Mouse (Mus musculus): ENCODE results near the gene Mien1.

The Mien1 gene

DNA sequence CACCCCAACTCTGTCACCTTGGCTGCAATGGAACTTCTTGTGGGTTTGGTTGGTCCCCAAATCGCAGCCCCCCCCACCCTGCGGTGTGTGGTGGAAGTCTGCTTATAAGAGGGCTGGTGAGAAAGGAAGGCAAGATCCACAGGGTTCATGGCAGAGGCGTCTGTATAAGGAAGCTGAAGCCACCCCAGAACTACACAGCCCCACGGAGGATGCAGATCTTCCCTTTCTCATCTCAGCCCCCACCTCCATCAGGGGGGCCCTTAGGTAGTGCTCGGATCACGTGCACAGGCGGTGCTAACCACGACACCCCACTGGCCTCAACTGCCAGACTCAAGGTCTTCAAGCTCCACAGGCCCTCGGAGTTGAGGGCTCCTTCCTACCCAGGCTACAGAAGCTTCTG lies 25.1 kb upstream of the Mien1 start:
- in situ Hi-C loops (cut with MboI; ENCODE audit: low pct_unique_long_range_greater_than_20kb in 1 of 2, low sequenced_read_pairs in 2 of 2, unreplicated experiment in 1 of 2) = no loop called here

DNA sequence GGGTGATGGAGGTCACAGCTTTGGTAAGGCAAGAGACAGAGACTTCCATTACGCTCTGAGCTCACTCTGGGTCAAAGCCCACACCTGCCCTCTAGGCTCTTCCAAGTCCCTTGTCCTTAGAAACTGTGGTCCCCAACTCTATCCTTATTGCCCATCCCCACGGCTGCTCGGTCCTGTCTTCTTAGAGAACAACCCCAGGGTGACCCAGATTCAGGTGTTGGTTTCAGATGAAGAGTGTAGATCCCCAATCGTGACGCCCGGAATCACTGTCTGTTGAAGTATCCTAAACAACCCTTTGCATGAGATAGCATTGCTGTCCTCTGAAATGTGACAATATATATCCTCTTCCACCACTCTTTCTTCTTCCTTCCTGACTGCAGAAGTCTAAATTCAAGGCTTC lies 23.5 kb upstream of the Mien1 start:
- in situ Hi-C loops (cut with MboI; ENCODE audit: low pct_unique_long_range_greater_than_20kb in 1 of 2, low sequenced_read_pairs in 2 of 2, unreplicated experiment in 1 of 2) = no loop called here

DNA sequence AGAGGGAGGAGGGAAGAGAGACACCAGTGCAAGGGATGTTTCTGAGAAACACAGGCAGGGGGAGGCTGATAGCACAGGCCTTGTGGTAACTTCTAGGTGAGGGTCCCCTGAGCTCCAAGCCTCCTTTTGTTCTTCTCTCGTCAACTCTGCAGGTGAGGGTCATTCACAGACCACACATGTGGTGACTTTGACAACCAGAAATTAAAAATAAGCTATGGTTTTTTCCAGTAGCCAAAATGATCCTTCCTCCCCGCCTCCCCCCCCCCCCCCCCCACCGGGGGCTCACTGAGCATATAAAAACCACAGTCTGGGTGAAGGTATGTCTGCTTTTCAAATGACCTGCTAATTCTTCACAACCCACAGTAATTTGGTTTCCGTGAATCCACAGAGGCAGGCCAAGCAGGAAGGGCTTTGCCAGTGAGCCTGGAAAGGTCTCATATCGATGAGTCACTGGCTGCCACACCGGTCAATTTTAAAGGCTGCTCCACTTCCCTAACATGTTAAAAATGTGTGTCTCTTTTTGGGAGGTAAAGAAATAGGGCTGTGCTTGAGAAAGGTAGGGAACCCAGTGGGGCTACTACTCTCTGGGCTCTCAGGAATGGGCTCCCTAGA lies 22.4 kb upstream of the Mien1 start:
- in situ Hi-C loops (cut with MboI; ENCODE audit: low pct_unique_long_range_greater_than_20kb in 1 of 2, low sequenced_read_pairs in 2 of 2, unreplicated experiment in 1 of 2) = no loop called here

DNA sequence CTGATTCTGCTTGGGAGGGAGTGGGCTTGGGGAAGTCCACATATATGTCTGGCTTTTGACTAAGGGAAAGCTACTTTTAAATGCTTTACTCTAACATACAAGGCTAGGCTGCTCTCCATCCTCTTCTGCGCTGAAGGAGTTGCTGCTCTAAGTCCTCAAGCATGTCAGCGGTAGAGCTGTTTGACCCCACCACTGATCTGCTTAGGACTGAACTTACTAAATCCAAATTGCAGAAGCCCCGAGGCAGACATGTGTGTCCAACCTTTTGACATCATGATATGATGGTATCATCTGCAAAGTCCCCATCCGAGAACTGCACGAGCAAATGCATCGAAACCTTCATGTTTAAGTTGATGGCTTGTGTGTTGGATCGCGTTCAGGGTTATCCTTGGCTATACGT lies 21.1 kb upstream of the Mien1 start:
- in situ Hi-C loops (cut with MboI; ENCODE audit: low pct_unique_long_range_greater_than_20kb in 1 of 2, low sequenced_read_pairs in 2 of 2, unreplicated experiment in 1 of 2) = no loop called here

DNA sequence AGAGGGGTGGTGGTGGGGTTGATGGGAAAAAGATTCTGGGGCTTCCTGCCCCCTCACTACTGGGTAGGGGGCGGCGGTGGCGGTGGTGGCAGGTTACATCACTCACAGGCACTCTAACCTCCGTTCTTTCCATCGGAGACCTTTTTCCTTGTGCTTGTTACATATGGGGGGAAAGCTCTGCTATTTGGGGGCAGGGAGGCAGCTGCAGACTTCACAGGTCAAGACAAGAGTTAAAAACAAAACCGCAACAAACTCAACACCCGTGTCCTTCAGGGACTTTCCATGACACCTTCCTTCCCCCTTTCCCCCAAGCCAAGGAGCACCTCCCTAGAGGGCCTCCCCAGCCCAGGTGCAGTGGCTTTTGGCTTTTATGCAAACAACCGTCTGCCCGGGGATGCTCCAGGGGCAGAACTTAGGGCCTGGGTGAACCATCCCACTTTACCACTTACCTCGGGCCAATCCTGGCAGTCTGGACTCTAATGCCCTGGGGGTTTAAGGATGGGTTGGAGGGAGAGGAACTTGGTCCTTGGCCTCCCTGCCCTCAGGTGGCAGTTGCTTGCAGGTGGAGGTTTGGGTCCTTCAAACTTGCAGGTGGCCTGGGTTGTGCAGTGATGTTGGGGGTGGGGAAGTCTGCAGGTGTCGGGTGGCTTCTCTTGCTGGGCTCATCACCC lies 20.4 kb upstream of the Mien1 start:
- in situ Hi-C loops (cut with MboI; ENCODE audit: low pct_unique_long_range_greater_than_20kb in 1 of 2, low sequenced_read_pairs in 2 of 2, unreplicated experiment in 1 of 2) = no loop called here

DNA sequence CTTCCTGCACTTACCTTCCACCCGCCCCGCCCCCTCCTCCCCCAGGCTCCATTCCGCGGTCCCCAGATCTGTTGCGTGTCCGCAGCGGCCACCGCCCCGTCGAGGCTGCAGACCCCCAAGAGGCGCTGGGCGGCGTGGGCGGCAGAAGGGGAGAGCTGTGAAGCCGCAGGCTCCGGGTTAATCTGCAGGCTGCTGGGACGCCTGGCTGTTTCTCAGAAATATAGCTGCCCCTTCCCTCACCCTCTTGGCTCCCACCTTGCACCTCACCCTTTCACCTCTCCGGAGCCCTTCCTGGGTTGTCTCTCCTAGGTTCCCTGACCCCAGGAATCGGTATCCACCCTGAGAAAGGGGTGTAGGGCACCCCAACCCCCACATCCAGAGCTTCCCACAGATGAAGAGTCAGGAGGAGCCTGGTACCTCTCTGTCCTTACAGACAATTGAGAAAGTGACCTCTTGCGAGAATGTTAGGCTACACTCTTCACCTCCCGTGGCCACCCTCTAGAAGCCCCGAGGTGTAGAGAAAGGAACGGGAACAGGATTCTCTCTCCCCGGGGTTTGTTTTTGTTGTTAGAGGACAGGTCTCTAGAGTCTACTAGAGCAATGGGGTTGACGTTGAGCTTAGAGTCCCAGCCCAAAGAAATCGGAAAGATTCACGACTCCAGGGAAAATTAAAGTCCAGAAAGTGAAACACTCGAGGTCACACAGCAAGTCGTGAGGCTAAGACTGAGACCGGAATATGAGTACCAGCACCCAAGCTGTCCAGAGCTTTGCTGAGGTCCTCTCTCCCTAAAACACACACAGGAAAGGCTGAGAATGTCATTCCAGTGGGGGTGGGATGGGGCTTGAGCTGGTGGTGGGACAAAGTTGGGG lies 19.6 kb upstream of the Mien1 start:
- in situ Hi-C loops (cut with MboI; ENCODE audit: low pct_unique_long_range_greater_than_20kb in 1 of 2, low sequenced_read_pairs in 2 of 2, unreplicated experiment in 1 of 2) = no loop called here

DNA sequence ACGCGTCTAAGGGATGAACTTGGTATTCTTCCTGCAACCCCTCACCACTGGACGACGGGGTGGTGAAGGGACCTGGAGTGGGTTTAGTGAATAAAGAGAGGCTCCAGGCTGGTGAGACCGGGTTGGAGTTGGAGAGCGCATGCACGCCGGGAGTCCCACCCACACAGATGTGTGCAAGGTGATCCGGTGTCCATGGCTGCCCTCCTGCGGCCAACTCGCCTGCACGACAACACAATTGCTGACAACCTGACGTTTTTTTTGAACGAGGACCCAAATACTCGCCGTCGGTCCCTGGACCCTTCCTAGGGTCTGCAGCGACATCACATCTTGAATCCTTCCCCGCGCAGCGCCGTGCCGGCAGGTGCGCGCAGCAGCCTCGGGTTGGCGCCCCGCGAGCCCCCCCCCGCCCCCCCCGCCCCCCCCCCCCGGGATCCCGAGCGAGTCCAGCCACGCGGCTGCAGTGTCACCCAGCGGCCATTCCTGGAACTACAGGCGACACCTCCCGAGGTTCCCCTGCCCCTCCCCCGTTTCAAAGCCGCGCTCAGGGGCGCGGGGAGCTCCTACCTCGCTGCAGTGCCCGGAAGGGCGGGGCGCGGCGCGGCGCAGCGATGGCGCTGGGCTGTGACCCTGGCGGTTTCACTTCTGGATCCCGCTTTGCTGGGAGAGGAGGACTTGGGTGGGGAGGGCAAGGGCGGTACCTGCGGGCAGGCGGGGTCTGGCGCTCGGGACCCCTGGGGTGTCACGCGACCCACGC lies 18.8 kb upstream of the Mien1 start:
- in situ Hi-C loops (cut with MboI; ENCODE audit: low pct_unique_long_range_greater_than_20kb in 1 of 2, low sequenced_read_pairs in 2 of 2, unreplicated experiment in 1 of 2) = no loop called here

DNA sequence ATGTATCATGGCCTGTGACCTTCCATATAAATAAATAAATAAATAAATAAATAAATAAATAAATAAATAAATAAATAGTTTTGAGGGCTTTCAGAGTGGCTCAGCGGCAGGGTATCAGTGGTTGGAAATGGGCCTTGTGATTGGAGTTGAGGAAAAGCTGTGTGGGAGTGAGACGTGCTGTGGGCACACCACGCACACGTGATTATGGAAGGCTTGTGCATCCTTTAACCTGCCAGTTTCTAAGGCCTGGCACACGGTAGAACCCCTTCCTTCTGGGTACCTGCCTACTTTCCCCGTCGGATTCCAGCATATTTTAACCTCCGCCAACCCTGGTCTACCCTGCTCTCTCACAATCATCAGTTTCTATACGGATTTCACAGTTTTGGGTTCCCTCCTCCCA lies 18.2 kb upstream of the Mien1 start:
- in situ Hi-C loops (cut with MboI; ENCODE audit: low pct_unique_long_range_greater_than_20kb in 1 of 2, low sequenced_read_pairs in 2 of 2, unreplicated experiment in 1 of 2) = no loop called here

DNA sequence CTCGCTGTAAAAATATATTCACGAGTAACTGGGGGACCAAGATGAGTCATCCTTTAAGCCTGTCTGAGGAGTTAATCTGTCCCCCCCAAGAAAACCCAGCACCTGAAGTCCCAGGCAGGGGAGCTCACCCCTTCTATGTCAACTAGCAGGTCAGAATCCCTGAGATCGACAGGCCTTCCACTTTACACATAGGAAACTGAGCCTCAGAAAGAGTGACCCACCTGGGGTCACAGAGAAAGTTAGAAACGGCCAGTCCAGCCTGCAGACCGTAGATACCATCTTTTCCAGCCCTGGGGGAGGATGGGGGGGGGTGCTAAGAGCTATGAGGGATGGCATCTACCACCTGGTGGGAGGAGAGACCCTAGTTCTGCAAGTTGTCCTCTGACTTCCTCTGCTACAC lies 17.8 kb upstream of the Mien1 start:
- in situ Hi-C loops (cut with MboI; ENCODE audit: low pct_unique_long_range_greater_than_20kb in 1 of 2, low sequenced_read_pairs in 2 of 2, unreplicated experiment in 1 of 2) = no loop called here

DNA sequence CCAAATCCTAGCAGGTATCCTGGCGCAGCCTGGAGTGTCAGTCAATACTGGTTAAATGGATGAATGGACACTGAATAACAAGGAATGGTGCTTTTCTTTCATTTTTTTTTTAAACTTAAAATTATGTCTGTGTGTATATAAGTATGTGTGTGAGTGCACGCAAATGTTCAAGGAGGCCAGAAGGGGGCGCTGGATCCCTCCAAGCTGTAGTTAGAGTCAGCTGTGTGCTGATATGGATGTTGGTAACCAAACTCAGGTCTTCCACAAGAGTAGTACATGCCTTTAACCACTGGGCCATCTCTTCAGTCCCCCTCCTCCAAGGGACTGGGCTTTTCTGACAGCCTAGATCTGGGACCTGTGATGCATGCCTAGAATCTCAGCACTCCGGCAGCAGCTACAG lies 16.7 kb upstream of the Mien1 start:
- in situ Hi-C loops (cut with MboI; ENCODE audit: low pct_unique_long_range_greater_than_20kb in 1 of 2, low sequenced_read_pairs in 2 of 2, unreplicated experiment in 1 of 2) = no loop called here

DNA sequence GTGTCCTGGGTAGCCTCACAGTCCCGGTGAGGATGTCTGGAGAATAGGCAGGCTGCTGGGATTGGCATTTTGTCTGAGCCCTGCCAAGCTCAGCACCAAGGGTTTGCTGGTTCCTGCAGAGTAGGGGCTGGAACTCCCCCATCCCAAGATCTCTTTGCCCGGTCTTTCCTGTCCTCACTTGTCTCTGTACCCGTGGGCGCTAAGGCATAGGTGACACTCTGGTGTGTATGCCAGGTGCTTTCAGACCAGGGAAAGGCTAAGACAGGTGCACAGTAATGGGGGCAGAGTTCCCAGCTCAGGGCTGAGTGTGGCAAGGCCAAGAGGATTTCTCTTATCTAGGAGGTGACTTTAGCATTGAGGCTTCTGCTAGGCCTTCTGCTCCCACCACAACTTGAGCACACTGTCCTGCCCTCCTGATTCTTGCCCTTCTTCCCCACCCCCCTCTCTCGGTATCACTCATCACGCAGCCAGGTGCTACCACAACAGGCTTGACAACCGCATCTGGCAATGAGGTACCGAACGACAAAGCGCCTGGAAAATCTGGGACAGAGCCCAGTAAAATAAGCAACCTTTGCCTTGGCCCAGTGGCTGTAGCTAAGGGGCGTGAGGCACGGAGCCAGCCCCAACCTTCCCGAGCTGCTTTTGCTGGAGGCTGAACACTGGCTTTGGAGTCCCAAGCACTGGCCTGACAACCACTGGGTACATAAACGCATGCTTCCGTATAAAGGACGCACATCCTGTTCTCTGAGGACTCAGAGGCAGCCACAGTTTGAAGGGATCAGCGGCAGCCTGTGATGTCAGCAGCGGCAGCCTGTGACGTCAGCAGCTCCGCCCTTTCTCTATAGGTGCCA lies 11.4 kb upstream of the Mien1 start:
- in situ Hi-C loops (cut with MboI; ENCODE audit: low pct_unique_long_range_greater_than_20kb in 1 of 2, low sequenced_read_pairs in 2 of 2, unreplicated experiment in 1 of 2) = no loop called here

DNA sequence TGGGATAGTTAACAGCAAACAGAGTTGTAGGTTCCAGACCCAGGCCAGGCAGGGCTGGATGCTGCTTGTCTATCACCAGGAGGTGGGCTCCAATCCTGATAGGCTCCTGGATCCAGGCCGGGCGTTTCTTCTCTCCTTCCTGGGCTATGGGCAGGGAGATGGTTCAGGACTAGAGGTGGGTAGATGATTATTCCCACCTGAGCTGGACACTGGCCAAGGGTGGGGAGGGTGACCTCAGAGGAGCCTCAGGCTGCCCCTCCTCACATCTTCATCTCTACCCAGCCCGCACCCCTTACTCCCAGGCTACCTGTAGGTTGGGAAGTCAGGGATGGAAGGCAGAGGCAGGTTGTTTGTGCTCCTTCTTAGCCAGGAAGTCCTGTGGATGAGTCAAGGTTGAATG lies 10.6 kb upstream of the Mien1 start:
- in situ Hi-C loops (cut with MboI; ENCODE audit: low pct_unique_long_range_greater_than_20kb in 1 of 2, low sequenced_read_pairs in 2 of 2, unreplicated experiment in 1 of 2) = no loop called here

DNA sequence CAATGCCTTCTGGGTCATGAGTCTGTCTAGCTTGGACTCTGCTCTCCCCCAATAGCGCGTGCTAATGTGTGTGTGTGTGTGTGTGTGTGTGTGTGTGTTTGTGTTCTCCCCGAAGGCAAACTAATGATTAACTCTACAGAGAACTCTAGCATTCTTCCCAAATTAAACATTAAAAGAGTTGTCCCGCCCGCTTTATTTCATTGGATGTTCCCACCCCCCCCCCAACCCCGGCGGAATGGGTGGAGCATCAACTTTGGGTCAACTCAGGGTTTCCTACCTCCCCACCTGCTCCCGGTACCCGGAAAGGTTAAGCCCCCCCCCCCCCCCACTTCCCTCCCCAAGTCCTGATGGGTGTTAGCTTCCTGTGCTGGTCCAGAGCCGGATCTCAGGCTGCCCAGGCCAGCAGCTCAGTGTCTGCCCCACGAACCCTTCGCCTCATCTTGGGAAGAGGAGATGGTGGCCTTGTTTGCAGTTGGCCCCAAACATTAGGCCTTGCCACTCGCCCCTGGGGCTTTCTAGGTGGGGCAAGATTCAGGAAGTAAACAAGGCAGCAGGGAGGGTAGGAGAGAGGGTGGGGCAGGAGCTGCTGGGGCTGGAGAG lies 9.5 kb upstream of the Mien1 start:
- in situ Hi-C loops (cut with MboI; ENCODE audit: low pct_unique_long_range_greater_than_20kb in 1 of 2, low sequenced_read_pairs in 2 of 2, unreplicated experiment in 1 of 2) = no loop called here

DNA sequence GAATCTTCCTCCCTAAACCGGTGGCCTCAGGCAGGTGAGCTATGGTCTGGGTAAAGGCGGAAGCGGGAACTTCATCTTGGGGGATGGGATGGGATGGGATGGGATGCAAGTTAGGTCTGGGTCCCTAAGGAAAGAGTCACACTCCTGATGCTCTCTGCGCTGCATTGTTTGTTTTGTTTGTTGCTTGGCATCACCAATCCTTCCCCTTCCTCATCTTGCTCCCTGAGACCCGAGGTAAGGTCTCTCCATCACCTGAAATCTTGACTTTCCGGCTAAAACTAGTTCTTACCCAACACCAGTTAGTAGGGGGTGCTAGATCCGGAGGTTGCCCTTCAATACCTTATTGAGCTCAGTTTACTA lies 8.7 kb upstream of the Mien1 start:
- in situ Hi-C loops (cut with MboI; ENCODE audit: low pct_unique_long_range_greater_than_20kb in 1 of 2, low sequenced_read_pairs in 2 of 2, unreplicated experiment in 1 of 2) = no loop called here

DNA sequence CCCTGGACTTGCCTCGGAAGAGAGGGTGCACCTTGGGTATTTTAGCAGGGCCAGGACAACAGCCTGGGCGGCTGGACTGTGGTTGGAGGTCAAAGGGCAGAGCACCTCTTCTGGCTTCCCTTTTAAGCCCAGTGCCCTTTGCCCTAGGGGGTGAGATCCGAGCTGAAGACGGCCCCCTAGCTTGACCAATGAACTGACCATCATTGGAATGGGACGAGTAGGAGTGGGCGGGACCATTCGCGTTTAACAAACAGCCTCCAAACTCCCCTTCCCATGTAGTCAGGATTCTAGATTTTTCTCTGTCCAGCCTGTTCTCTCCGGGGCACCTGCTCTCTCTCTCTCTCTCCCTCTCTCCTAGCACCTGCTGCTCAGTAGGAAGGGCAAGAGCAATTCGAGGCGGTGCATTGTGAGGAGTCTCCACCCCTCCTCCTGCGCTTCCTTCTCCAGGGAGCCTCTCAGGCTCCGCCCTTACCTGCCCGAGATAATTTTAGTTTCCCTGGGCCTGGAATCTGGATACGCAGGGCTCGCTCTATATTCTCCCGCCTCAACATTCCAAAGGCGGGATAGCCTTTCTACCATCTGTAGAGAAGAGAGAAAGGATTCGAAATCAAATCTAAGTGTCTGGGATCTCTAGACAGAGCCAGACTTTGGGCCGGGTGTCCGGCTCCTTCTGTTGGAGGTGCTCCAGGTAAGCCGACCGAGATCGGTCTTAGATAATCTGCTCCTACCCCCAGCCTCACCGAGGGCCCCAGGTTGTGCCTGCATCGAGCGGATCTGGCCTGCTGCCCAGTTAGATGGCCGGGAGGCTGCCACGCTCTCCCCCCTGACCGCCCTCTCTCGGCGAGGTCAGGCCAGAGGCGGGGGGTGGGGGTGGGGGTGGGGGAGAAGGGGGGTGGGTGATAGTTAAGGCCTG lies 8.0 kb upstream of the Mien1 start:
- in situ Hi-C loops (cut with MboI; ENCODE audit: low pct_unique_long_range_greater_than_20kb in 1 of 2, low sequenced_read_pairs in 2 of 2, unreplicated experiment in 1 of 2) = no loop called here

DNA sequence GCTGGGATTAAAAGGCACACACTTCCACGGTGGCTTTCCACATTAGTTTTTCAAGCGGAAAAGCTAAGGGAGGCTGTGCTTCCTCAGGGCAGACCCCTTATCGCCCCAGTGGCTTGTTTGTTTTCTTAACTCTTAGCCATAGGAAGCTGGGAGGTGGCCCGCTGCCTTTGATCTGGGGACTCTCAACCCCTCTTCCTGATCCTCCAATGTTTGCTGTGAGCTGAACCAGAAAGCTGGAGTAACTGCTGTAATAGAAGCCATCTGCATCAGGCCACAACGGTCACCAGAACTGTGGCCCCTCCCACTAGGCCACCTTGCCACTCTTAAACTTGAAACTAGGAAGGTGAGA lies 7.4 kb upstream of the Mien1 start, which contains the start of gene Grb7:
TSS of gene Grb7 (plus strand) at position 182 of the 349 bp plus-strand sequence.
- in situ Hi-C loops (cut with MboI; ENCODE audit: low pct_unique_long_range_greater_than_20kb in 1 of 2, low sequenced_read_pairs in 2 of 2, unreplicated experiment in 1 of 2) = no loop called here

DNA sequence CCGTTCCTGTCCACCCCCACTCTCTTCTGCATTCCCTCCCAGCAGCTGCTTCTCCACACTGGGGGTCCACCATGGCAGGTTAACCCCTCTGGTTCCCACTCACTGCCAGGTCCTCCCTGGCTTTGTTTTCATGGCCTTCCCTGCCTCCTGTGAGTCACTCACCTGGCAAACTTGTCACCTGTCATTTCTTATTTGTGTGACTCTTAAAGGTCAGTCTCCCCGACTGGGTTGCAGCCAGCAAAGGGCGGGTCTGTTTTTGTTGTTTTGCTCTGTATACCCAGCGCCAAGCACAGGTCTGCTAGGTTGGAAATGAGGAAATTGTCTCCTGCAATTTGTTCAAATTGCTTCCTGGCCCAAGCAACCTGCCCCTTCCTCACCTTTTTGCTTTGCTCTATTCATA lies 6.9 kb upstream of the Mien1 start:
- in situ Hi-C loops (cut with MboI; ENCODE audit: low pct_unique_long_range_greater_than_20kb in 1 of 2, low sequenced_read_pairs in 2 of 2, unreplicated experiment in 1 of 2) = no loop called here

Data from mouse embryonic stem cell (cell line).